Mouse (Mus musculus) ES-E14 (cell line): ENCODE measurements at regions not wholly inside any gene's neighbourhood (a gene's known extent, or its start where the extent isn't known, plus 50 kb on each side); places are given as distances from the start of the nearest gene placed in this dataset.

ENCODE experiments used
- HCFC1 ChIP-seq: IDR thresholded peaks from 2 replicates; pipeline ENCODE4 v1.6.1; 2012; ENCODE audit warnings: low read length, inconsistent platforms, borderline replicate concordance; ENCODE audit not compliant: insufficient read depth
- MAFK ChIP-seq: IDR thresholded peaks from 2 replicates; pipeline ENCODE4 v1.6.1; 2014; ENCODE audit warnings: mild to moderate bottlenecking, low read depth, low read length, inconsistent platforms; ENCODE audit not compliant: insufficient read depth

DNA sequence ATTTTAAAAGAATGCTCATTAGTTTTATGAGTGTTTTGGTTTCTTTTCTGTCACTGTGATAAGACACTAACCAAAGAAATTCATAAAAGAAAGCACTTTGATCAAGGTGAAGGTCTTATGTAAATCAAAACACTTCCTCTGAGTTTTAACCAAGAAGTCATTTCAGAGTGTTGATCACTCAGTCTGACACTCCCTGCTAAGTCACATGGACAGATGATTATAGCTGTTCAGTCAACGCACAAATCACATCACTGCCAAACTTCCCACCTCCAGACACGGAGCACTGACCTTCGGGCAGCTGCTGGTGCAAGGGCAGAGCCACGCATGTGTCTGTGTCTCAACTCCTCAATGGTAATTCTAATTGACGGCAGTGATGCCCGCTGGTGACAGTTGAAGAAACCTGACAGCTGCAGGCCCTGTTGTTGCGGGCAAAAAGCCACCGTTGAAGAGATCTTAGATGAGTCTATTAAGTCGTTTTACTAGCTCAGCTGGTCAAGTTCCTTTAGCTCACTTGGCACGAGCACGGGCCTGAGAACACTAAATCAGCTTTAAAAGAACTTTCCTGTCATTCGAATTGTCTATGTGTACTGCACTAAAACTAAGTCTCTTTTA is 80.8 kb upstream of the Pcdh10 start:
- TF ChIP-seq HCFC1 (no peak), MAFK (no peak)
